Mouse (Mus musculus): ENCODE data around the gene Scp2.
A peak's percentile ranks its signal among the peaks of the same experiment; 100 is the strongest.

Scp2 gene

GRCm38 (mm10) chr4:108058166-108058565, 86.6 kb downstream of the Scp2 start:
- DNase-seq, result no peak

- no peak for DNase-seq
Observed at GRCm38 (mm10) chr4:108057247-108057646, 87.6 kb downstream of the Scp2 start.

- DNase-seq, result no peak
Observed at GRCm38 (mm10) chr4:108055873-108056272, 88.9 kb downstream of the Scp2 start.

- DNase-seq, result no peak
Observed at GRCm38 (mm10) chr4:108052673-108053072, 92.1 kb downstream of the Scp2 start.

GRCm38 (mm10) chr4:108051687-108052274, 93.0 kb downstream of the Scp2 start:
- no peak for DNase-seq

- no peak for DNase-seq
Observed at GRCm38 (mm10) chr4:108046136-108046535, 98.7 kb downstream of the Scp2 start.

GRCm38 (mm10) chr4:108045136-108046107, 99.4 kb downstream of the Scp2 start:
- DNase-seq, result no peak

- DNase-seq, result no peak
Observed at GRCm38 (mm10) chr4:108037027-108037426, 107.8 kb downstream of the Scp2 start.

GRCm38 (mm10) chr4:108033041-108033764, 111.6 kb downstream of the Scp2 start:
- no peak for DNase-seq

- no peak for DNase-seq
Observed at GRCm38 (mm10) chr4:108032352-108032849, 112.4 kb downstream of the Scp2 start.

- DNase-seq, result peak; percentile 61
Observed at GRCm38 (mm10) chr4:108031502-108032351, 113.1 kb downstream of the Scp2 start.

- peak; percentile 61 for DNase-seq
Observed at GRCm38 (mm10) chr4:108030888-108031501, 113.8 kb downstream of the Scp2 start.

- DNase-seq, result no peak
Observed at GRCm38 (mm10) chr4:108026193-108026592, 118.6 kb downstream of the Scp2 start.

GRCm38 (mm10) chr4:108025269-108025668, 119.5 kb downstream of the Scp2 start:
- no peak for DNase-seq

- no peak for DNase-seq
Observed at GRCm38 (mm10) chr4:108024641-108025040, 120.2 kb downstream of the Scp2 start.

GRCm38 (mm10) chr4:108023186-108023585, 121.6 kb downstream of the Scp2 start:
- no peak for DNase-seq

- DNase-seq, result no peak
Observed at GRCm38 (mm10) chr4:108020178-108020577, 124.6 kb downstream of the Scp2 start.

- DNase-seq, result no peak
Observed at GRCm38 (mm10) chr4:108018961-108019921, 125.6 kb downstream of the Scp2 start.

- peak; percentile 70 for DNase-seq
Observed at GRCm38 (mm10) chr4:108018241-108018923, 126.4 kb downstream of the Scp2 start.

- peak; percentile 34 for DNase-seq
Observed at GRCm38 (mm10) chr4:108017839-108018238, 127.0 kb downstream of the Scp2 start.
